Mouse (Mus musculus): ENCODE results near the gene Slc22a23. TPM values are rescaled to one million over a fixed set of nuclear protein-coding genes. Genes with fewer than 3 reads are reported as not detected.

The Slc22a23 gene
- polyA plus RNA-seq (2017; shearing (Covaris generic)) = 0.28 TPM

DNA sequence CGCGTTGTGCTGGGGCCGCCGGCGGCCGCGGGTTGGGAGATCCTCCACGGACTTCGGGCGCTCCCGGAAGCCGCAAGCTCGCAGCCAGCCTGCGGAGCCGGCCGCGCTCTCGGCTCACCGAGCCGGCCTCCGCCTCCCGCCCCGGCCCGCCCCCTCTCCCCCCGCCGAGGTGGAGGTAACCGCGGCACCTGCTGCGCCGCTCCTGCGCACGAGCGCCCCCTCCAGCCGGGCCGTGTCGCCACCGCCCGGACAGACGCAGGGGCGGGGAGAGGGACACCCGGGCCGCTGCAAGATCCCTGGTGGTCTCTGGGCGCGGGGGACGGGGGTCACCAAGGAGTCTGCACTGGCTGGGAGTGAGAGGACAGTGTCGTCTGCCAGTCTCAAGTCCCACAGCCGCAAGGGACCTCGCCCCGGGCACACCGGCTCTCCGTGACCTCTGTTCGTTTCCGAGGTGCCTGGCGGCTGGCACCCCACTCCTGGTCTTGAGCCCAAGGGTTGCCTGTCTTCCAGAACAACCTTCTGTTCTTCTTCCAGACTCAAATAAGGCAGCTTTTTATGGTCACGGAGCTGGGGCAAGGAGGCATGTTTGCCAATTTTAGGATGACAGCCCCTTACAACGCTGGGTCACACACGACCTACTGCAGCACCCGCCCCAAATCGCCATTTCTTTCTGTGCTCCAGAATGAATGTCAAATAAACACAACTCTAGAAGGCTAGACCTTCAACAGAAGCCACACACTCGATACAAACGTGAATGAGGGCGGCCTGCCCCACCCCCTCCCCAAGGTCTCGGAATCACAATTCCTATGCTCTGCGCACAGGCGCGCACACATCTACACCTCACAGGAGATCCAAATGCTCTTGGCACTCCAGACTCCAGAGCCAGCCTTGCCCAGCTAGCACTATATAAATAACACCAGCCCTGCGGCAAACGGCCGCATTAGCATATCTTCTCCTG lies at the start of gene Slc22a23:
Gene Slc22a23, minus strand, starts transcription at position 55 of the 958 bp plus-strand sequence.

DNA sequence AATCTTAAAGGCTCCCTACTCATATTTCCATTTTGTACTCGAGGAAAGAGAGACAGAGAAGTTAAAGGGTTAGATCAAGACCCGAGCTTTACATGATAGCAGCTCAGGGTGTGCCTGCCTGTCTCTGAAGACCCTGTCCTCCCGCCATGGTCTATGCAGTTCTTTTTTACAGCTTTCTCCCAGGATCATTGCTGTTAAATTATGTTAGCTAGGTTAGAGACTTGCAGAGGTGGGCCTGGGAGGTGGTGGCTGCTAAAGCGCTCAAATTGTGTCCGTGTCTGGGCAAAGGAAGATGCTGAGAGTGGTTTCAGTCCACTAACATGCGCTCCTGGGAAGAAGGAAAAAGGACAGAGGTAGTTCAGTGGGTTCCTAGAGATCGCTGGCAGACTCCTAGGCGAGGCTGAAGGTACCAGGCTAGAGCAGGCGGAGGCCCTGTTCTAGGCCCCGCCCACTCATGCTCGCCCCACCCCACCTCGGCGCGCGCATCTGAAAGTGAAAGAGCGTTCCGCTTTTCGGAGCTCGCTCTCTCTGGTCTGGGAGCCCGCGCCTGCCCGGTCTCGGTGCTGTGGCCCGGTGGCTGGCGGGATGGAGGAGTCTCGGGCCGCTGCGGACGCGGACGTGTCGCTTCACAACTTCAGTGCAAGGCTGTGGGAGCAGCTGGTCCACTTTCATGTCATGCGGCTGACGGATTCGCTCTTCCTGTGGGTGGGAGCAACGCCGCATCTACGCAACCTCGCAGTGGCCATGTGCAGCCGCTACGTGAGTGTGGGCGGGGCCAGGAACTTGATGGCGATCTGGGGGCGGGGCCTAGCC lies 182.3 kb downstream of the Slc22a23 start, which contains the start of gene Psmg4:
Gene Psmg4, plus strand, starts transcription at position 474 of the 813 bp plus-strand sequence.

DNA sequence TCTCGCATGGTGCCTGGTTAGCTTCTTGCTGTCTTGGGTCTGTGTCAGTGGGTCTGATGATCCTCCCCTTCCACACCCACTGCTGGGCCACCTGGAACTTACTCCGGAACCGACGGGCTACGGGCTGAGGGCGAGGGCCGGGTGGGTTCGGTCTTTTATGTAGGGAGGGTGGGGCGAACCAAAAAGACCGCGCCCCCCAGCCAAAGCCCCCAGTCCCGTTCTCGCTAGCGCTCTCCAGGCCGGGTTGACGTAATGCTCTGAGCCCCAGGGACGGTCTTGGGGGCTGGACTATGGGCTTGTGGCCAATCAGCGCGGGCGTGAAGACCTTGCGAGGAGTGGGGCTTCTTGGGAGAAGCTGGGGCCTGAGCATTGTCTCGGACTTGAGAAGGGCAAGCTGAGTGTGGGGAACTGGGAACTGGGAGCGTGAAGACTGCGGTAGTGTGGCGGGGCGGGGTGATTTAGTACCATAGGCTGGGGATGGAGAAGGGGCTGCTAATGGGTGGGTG lies 214.7 kb downstream of the Slc22a23 start, which contains the start of gene Tubb2b:
Gene Tubb2b, minus strand, starts transcription at position 241 of the 506 bp plus-strand sequence.

Other genes starting within 250 kb of the Slc22a23 start
- gene Tubb2b, start 214.7 kb downstream of the Slc22a23 start, polyA plus RNA-seq (2017; shearing (Covaris generic)) = 3.4 TPM
- gene Psmg4, start 182.2 kb downstream of the Slc22a23 start, polyA plus RNA-seq (2017; shearing (Covaris generic)) = 72.6 TPM

Measured in CD4-positive, CD25-positive, alpha-beta regulatory T cell (primary cell).